Mouse (Mus musculus) left cerebral cortex, postnatal 10 days (tissue): ENCODE data around the gene Gm7945. TPM values are rescaled to one million over a fixed set of nuclear protein-coding genes. Genes with fewer than 3 reads are reported as not detected.
"Not testable (repeated sequence)": the region's sequence is repeated elsewhere in the genome, so short reads cannot be mapped to it uniquely, and the experiment has no call there.

ENCODE experiments used
- DNase-seq, 2 experiments: peaks; one replicate each; pipeline ENCODE4 v3.0.0; 2021 to 2022; ENCODE audit warnings: low spot score in 2 of 2, mixed read lengths in 1 of 2; ENCODE audit errors: extremely low spot score in 1 of 2
- intact Hi-C: fragments of 180-260 bp; cut with DNase I; formaldehyde crosslinking; loops from one replicate; pipeline ENCODE4 v1.15.1; 2025
- total RNA-seq, 2 experiments: library from RNA; stranded (reverse); gene quantifications; 2 replicates each; pipeline ENCODE4 v1.2.3; 2021

Gene Gm7945
- not detected for total RNA-seq

DNA sequence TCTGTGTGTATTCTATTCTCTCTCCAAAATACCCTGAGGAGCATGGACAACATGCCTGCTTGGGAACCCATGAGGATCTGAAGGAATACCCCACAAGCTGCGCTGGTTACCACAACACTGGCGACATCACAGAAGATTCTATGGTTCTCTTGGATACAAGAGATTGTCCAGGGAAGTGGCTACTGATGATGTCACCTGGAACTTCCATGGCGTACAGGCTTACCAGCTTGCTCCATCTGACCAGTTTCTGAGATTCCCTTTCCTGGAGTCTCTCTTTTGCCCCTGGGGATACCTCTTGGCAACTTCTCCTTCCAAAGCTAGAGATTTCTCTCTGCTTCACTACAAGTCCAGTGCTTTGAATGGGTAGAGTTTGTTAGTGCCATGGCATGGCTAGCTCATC lies at the start of gene Gm7945:
Gene Gm7945 (minus strand): TSS at position 101 of the 400 bp plus-strand sequence.
- intact Hi-C loops, DNase-seq: not testable (repeated sequence)

DNA sequence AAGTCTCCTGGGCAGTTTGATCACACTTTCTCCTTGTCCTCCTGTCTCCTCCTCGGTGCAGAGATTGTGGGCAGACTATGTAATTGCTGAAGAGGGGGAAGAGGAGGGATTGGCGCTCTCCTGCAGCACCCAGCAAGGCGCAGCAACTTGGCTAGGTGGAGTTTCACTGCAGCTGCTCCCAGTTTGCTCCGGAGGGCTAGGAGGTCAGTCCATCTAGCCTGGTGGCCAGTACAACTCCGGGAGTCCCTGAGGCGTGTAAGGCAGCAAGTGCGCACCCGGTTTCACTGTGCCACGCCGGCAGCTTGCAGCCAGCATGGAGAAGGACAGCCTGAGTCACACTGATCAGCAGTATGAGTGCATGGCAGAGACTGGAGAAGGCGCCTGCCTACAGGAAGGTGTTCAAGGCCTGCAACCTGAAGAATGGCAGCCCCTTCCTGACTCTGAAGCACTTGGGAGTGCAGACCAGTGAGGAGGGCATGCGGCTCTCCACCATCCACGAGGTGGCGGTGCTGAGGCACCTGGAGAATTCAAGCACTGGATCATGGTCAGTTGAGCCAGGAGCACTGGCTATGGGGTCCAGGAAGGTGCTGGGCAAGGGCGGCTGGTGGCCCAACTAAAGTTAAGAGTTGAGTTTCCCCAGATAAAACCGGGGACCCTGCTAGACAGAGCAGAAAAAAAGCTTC lies 39.4 kb upstream of the Gm7945 start:
- intact Hi-C loops: not testable (repeated sequence)
- peak in 1 of 2 experiments; percentile 22 for DNase-seq

DNA sequence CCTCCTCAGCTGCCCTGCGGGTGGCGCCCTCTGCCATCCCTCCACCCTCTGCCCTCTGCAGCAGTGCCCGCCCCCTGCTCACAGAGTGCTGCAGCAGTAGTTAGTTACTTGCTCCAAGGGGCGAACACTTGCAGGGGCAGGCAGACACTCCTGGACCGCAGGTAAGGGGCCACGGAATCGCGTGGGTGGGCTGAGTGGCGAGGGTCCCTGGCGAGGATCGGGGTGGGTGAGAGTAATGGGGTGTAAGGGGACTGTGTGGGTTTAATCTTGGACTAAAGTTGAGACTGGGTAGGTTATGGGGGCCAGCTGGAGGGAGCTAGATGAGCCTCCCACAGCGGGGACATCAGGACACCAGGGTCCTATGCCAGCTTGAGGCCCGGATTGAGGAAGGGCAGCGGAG lies 38.5 kb upstream of the Gm7945 start:
- intact Hi-C loops: not testable (repeated sequence)
- DNase-seq: peak in 1 of 2 experiments; percentile 17

DNA sequence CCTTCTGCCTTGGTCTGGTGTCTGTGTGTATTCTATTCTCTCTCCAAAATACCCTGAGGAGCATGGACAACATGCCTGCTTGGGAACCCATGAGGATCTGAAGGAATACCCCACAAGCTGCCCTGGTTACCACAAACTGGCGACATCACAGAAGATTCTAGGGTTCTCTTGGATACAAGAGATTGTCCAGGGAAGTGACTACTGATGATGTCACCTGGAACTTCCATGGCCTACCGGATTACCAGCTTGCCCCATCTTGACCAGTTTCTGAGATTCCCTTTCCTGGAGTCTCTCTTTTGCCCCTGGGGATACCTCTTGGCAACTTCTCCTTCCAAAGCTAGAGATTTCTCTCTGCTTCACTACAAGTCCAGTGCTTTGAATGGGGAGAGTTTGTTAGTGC lies 22.0 kb upstream of the Gm7945 start, which contains the start of gene Gm6482:
Gene Gm6482 (minus strand): TSS at position 101 of the 400 bp plus-strand sequence.
- intact Hi-C loops: not testable (repeated sequence)

DNA sequence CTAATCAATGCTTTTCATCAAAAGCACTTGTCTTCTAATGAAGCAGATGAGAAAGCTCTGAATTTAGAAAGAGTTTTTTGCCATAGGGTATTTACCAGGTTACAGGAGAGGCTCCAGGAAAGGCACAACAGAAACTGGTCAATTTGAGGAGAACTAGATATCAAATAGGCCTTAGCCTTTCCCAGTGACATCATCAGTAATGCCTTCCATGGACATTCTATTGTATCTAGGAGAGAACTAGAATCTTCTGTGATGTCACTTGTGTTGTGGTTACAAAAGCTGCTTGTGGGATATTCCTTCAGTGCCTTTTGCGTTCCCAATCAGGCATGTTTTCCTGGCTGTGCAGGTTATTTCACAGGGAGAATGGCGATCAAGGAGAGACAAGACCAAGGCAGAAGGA lies 37.9 kb downstream of the Gm7945 start, which contains the start of gene Gm5798:
Gene Gm5798 (plus strand): TSS at position 301 of the 400 bp plus-strand sequence.
- DNase-seq, intact Hi-C loops: not testable (repeated sequence)

More for the DNA sequence above, 22.0 kb upstream of the Gm7945 start, which contains the start of gene Gm6482:
- not testable (repeated sequence) for DNase-seq

Other genes starting within 250 kb of the Gm7945 start
- gene Mbl1, start 234.9 kb downstream of the Gm7945 start, total RNA-seq: not detected
- gene Sftpd, start 201.2 kb downstream of the Gm7945 start, total RNA-seq: not detected
- gene Gm2832, start 107.6 kb downstream of the Gm7945 start, total RNA-seq: under 1 TPM; 0.36 to 0.54 TPM
- gene Gm5798, start 37.8 kb downstream of the Gm7945 start, total RNA-seq: not detected
- not detected for gene Gm6482, start 21.9 kb upstream of the Gm7945 start, total RNA-seq
- gene Gm7954, start 67.1 kb upstream of the Gm7945 start, total RNA-seq: not detected
- under 1 TPM in 1 of 2 experiments, not detected in 1; 0.58 TPM for gene Gm3486, start 103.1 kb upstream of the Gm7945 start, total RNA-seq
- gene Gm7970, start 169.2 kb upstream of the Gm7945 start, total RNA-seq: not detected
- 1 to 10 TPM in 1 of 2 experiments, not detected in 1; 1.4 TPM for gene 1700049E17Rik2, start 186.8 kb upstream of the Gm7945 start, total RNA-seq
- gene Gm3072, start 238.2 kb upstream of the Gm7945 start, total RNA-seq: not detected